Mouse (Mus musculus): Measurements from ENCODE around the gene Ptger3. TPM values are rescaled to one million over a fixed set of nuclear protein-coding genes. Genes with fewer than 3 reads are reported as not detected.

Gene Ptger3
- polyA plus RNA-seq (2012; rRNA removed) (1.0 and 1.4 TPM in 2 replicates), polyA plus RNA-seq (2014; fragmentation: Nextera tagmentation; extraction: Ambion mirVana) (2.3 and 2.5 TPM in 2 replicates)

GRCm38 (mm10) chr3:157566725-157567565, at the start of gene Ptger3:
TSS of gene Ptger3 (plus strand) at chr3:157566892.
- Histone ChIP-seq H3K9ac (replicated peaks) (no peak within 1 kb of the TSS; the same call in 1 of the 2 replicates), H3K36me3 (replicated peaks; ENCODE audit: control insufficient read depth, insufficient read depth, low read depth) (no peaks in the 10 kb centered on the region), H3K4me1 (replicated peaks; ENCODE audit: control insufficient read depth in 2 of 2, insufficient read depth in 2 of 2, low read length in 1 of 2) (no peaks in the 10 kb centered on the region; a peak in 1 of 4 replicates), H3K9me3 (ENCODE audit: control insufficient read depth, low read length) (no peaks in the 10 kb centered on the region), H3K27me3 (ENCODE audit: control insufficient read depth, insufficient read depth, low read length) (peaks cover 18% of the 10 kb centered on the region), H3K4me2 (ENCODE audit: low read depth) (peak within 1 kb of the TSS; percentile 72), H3K27ac (no peak within 1 kb of the TSS), H3K4me3 (ENCODE audit: insufficient read depth in 1 of 2, low read depth in 2 of 2, low read length in 2 of 2) (peak within 1 kb of the TSS; percentile 29 to 51)
- TF ChIP-seq CTCF (IDR thresholded peaks at IDR 0.05; ENCODE audit: low read depth), result no peak
- no peak for TF ChIP-seq EP300 (IDR thresholded peaks at IDR 0.05; ENCODE audit: low read depth)
- no peak for DNase-seq (ENCODE audit: low read depth in 3 of 3, low spot score in 3 of 3)
- ATAC-seq (ENCODE audit: insufficient read depth), result peak; percentile 52
- under 1% methylated on average over 84 of the region's 84 CpGs for WGBS (ENCODE audit: insufficient replicate concordance)

- peaks cover 0 to 3% of the 10 kb centered on the region in 2 experiments; a peak in 1 of 4 replicates for H3K4me1 ChIP-seq (replicated peaks; ENCODE audit: control insufficient read depth in 2 of 2, insufficient read depth in 2 of 2, low read length in 1 of 2)
- H3K9ac ChIP-seq (replicated peaks), result no peak overlapping the region
- no peaks in the 10 kb centered on the region for H3K36me3 ChIP-seq (replicated peaks; ENCODE audit: control insufficient read depth, insufficient read depth, low read depth)
- H3K4me3 ChIP-seq (ENCODE audit: insufficient read depth in 1 of 2, low read depth in 2 of 2, low read length in 2 of 2), result no peak overlapping the region
- 23% methylated on average over 2 of the region's 2 CpGs for WGBS (ENCODE audit: insufficient replicate concordance)
- ATAC-seq (ENCODE audit: insufficient read depth) (peak; percentile 61; the same call in 1 of the 2 replicates), DNase-seq (ENCODE audit: low read depth in 3 of 3, low spot score in 3 of 3) (no peak)
- no peaks in the 10 kb centered on the region for H3K27me3 ChIP-seq (ENCODE audit: control insufficient read depth, insufficient read depth, low read length)
- H3K27ac ChIP-seq, result no peak overlapping the region
- H3K9me3 ChIP-seq (ENCODE audit: control insufficient read depth, low read length), result no peaks in the 10 kb centered on the region
- TF ChIP-seq EP300 (IDR thresholded peaks at IDR 0.05; ENCODE audit: low read depth) (no peak), CTCF (IDR thresholded peaks at IDR 0.05; ENCODE audit: low read depth) (no peak)
- no peak overlapping the region for H3K4me2 ChIP-seq (ENCODE audit: low read depth)
These were observed 48.7 kb upstream of the Ptger3 start for GRCm38 (mm10) chr3:157517992-157518391.

GRCm38 (mm10) chr3:157520433-157520832, 46.3 kb upstream of the Ptger3 start:
- Histone ChIP-seq H3K4me2 (ENCODE audit: low read depth) (no peak overlapping the region), H3K27ac (no peak overlapping the region), H3K9ac (replicated peaks) (no peak overlapping the region), H3K9me3 (ENCODE audit: control insufficient read depth, low read length) (no peaks in the 10 kb centered on the region), H3K4me3 (ENCODE audit: insufficient read depth in 1 of 2, low read depth in 2 of 2, low read length in 2 of 2) (no peak overlapping the region), H3K4me1 (replicated peaks; ENCODE audit: control insufficient read depth in 2 of 2, insufficient read depth in 2 of 2, low read length in 1 of 2) (peaks cover 0 to 3% of the 10 kb centered on the region in 2 experiments; a peak in 1 of 4 replicates), H3K27me3 (ENCODE audit: control insufficient read depth, insufficient read depth, low read length) (no peaks in the 10 kb centered on the region), H3K36me3 (replicated peaks; ENCODE audit: control insufficient read depth, insufficient read depth, low read depth) (no peaks in the 10 kb centered on the region)
- ATAC-seq (ENCODE audit: insufficient read depth) (no peak), DNase-seq (ENCODE audit: low read depth in 3 of 3, low spot score in 3 of 3) (no peak)
- WGBS (ENCODE audit: insufficient replicate concordance), result 4% methylated on average over 1 of the region's 1 CpGs
- TF ChIP-seq CTCF (IDR thresholded peaks at IDR 0.05; ENCODE audit: low read depth), result peak; percentile 38; the same call in 1 of the 2 replicates
- no peak for TF ChIP-seq EP300 (IDR thresholded peaks at IDR 0.05; ENCODE audit: low read depth)

GRCm38 (mm10) chr3:157523834-157524233, 42.9 kb upstream of the Ptger3 start:
- no peaks in the 10 kb centered on the region for H3K36me3 ChIP-seq (replicated peaks; ENCODE audit: control insufficient read depth, insufficient read depth, low read depth)
- peaks cover 5% of the 10 kb centered on the region for H3K27me3 ChIP-seq (ENCODE audit: control insufficient read depth, insufficient read depth, low read length)
- DNase-seq (ENCODE audit: low read depth in 3 of 3, low spot score in 3 of 3), result no peak
- no peak overlapping the region for H3K4me2 ChIP-seq (ENCODE audit: low read depth)
- H3K9me3 ChIP-seq (ENCODE audit: control insufficient read depth, low read length), result no peaks in the 10 kb centered on the region
- H3K4me1 ChIP-seq (replicated peaks; ENCODE audit: control insufficient read depth in 2 of 2, insufficient read depth in 2 of 2, low read length in 1 of 2), result no peaks in the 10 kb centered on the region
- H3K9ac ChIP-seq (replicated peaks), result no peak overlapping the region
- no peak overlapping the region for H3K27ac ChIP-seq
- TF ChIP-seq EP300 (IDR thresholded peaks at IDR 0.05; ENCODE audit: low read depth) (no peak), CTCF (IDR thresholded peaks at IDR 0.05; ENCODE audit: low read depth) (no peak)
- WGBS (ENCODE audit: insufficient replicate concordance), result 7% methylated on average over 1 of the region's 1 CpGs
- no peak for ATAC-seq (ENCODE audit: insufficient read depth)
- H3K4me3 ChIP-seq (ENCODE audit: insufficient read depth in 1 of 2, low read depth in 2 of 2, low read length in 2 of 2), result no peak overlapping the region

GRCm38 (mm10) chr3:157531585-157531984, 35.1 kb upstream of the Ptger3 start:
- peaks cover 3% of the 10 kb centered on the region; the same call in 1 of the 2 replicates for H3K36me3 ChIP-seq (replicated peaks; ENCODE audit: control insufficient read depth, insufficient read depth, low read depth)
- DNase-seq (ENCODE audit: low read depth in 3 of 3, low spot score in 3 of 3) (no peak), ATAC-seq (ENCODE audit: insufficient read depth) (no peak)
- H3K4me3 ChIP-seq (ENCODE audit: insufficient read depth in 1 of 2, low read depth in 2 of 2, low read length in 2 of 2), result no peak overlapping the region
- no peak for TF ChIP-seq CTCF (IDR thresholded peaks at IDR 0.05; ENCODE audit: low read depth)
- no peak for TF ChIP-seq EP300 (IDR thresholded peaks at IDR 0.05; ENCODE audit: low read depth)
- peaks cover 19% of the 10 kb centered on the region for H3K27me3 ChIP-seq (ENCODE audit: control insufficient read depth, insufficient read depth, low read length)
- H3K4me1 ChIP-seq (replicated peaks; ENCODE audit: control insufficient read depth in 2 of 2, insufficient read depth in 2 of 2, low read length in 1 of 2), result peaks cover 6 to 7% of the 10 kb centered on the region in 2 experiments
- H3K9ac ChIP-seq (replicated peaks), result no peak overlapping the region
- H3K27ac ChIP-seq, result no peak overlapping the region
- H3K9me3 ChIP-seq (ENCODE audit: control insufficient read depth, low read length), result peaks cover 5% of the 10 kb centered on the region
- 55% methylated on average over 2 of the region's 2 CpGs for WGBS (ENCODE audit: insufficient replicate concordance)
- H3K4me2 ChIP-seq (ENCODE audit: low read depth), result no peak overlapping the region
